Mouse (Mus musculus) cerebellum, postnatal 36 days (tissue): Measurements from ENCODE around the gene Fam209.

ENCODE experiments used
- DNase-seq, 2 experiments: peaks; one replicate each; pipeline ENCODE4 v3.0.0; 2021 to 2022; ENCODE audit warnings: mixed read lengths in 2 of 2

Gene Fam209

DNA sequence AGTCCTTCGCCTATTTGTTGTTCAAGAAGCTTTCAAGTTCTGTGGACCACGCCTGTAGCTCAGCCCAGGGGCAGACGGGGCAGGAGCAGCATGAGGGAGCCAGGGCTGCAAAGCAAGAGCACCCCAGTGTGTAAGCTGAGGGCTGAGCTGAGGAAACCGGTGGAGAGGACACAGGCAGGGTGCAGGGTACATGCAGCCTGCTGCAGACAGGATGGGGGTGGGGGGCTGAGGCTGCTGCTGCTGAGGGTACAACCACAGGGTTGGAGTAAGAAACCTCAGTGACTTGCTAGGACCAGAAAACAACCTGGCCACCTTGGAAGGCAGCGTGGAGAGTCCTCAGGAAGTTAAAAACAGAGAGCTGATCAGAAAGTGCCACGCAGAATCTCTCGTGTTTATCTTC, 8.0 kb downstream of the Fam209 start:
- no peak for DNase-seq

- no peak for DNase-seq
Observed at GRCm38 (mm10) chr2:172481654-172482385, 9.5 kb downstream of the Fam209 start.

- no peak for DNase-seq
Observed at GRCm38 (mm10) chr2:172483766-172484413, 11.6 kb downstream of the Fam209 start.

- DNase-seq, result no peak
Observed at GRCm38 (mm10) chr2:172484696-172485370, 12.5 kb downstream of the Fam209 start.

- DNase-seq, result no peak
Observed at GRCm38 (mm10) chr2:172496736-172497345, 24.5 kb downstream of the Fam209 start.

DNA sequence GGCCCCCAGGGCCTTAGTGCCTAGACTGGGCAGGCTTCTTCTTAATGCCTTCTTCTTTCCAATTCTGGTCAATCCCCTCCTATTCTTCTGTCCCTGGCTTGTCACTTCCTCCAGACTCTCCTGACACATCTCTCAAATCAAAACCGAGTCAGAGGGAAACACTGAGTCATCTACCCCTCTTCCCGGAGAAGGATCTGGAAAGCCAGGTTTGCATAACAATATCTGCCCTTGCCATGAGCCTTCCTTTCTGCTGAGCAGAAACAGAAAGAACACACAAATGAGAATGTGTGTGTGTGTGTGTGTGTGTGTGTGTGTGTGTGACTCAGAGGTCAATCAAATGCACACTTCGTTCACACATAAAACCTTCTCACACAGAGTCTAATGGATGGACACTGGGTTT, 26.5 kb downstream of the Fam209 start:
- no peak for DNase-seq

DNA sequence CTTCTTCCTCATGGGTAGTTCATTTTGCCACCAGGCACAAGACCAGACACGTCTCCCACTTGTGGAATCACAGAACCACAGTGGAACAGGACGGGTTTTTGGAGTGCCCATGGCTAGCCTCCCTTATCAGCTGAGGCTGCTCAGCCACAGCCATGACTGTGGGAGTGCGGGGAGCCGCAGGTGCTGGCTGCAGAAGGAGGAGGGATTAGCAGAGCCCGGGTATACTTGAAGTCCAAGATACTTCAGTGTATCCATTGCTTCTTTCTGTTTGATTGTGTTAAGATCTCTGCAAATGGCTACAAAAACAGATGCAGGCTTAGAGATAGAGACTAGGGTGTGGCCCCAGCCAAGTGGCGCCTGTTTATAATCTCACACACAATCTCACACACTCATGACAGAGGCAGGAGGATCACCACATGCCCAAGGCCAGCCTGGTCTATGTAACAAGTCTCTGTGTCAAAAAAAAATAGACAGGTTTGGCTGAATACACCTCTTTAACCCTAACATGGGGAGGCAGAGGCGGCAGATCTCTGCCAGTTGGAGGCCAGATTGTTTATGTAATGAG, 28.5 kb downstream of the Fam209 start:
- no peak for DNase-seq

DNA sequence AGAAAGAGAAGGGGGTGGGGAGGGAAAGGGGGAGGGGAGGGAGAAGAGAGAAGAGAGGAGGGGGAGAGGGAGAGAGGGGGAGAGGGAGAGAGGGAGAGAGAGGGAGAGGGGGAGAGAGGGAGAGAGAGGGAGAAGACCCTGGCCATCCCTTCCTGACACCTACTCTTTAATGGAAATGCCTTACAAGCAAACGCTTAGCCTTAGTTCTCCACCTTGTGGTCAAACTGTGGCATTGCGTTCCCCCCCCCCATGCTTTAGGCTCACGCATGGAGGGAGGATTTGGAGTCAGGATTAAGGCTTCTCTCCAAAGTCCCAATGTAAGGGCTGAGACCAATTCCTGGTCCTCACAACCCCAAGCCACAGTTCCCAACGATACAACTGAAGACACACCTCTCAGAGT, 29.0 kb downstream of the Fam209 start:
- DNase-seq, result peak; percentile 2 to 8

GRCm38 (mm10) chr2:172502168-172502567, 29.8 kb downstream of the Fam209 start:
- no peak for DNase-seq

DNA sequence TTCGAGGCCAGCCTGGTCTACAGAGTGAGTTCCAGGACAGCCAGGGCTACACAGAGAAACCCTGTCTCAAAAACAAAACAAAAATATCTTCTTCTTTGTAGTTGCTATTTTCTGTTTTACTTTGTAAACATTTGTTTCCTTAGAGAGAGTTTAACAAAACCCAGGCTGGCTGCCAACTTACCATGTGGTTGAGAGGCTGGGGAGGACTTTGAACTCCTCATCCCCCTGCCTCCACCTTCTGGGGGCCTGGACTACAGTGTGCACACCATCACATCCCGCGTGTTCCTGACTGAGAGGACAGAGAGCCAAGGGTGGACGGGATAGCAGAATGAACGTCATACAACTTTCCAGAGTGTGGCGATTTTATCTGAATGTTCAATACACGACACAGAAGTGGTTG, 33.8 kb downstream of the Fam209 start:
- no peak for DNase-seq

DNA sequence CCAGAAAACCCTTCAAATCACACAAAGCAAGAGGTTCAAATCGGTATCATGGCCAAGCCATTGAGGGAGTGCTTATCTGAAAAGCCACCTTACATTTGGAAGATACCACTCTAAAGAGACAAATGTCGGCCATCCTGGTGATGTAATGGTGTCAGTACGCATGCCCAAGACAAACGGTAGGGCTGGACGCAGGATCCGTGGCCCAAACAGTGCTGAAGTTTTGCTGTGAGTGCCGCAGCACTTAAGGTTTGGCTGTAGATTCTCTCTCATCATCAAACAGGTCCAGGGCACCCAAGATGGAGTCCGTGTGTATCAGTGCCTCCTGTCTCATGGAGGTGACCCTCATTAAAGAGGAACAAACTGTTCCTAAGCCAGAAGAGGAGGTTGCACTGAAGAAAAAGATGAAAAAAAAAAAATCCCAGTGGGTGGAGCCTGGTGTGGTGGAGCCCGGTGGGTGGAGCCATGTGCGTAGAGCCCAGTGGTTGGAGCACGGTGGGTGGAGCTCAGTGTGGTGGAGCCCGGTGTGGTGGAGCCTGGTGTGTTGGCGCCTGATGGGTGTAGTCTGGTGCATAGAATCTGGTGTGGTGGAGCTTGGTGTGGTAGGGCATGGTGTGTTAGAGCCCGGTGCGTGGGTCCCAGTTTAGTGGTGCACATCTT, 37.9 kb downstream of the Fam209 start:
- no peak for DNase-seq

DNA sequence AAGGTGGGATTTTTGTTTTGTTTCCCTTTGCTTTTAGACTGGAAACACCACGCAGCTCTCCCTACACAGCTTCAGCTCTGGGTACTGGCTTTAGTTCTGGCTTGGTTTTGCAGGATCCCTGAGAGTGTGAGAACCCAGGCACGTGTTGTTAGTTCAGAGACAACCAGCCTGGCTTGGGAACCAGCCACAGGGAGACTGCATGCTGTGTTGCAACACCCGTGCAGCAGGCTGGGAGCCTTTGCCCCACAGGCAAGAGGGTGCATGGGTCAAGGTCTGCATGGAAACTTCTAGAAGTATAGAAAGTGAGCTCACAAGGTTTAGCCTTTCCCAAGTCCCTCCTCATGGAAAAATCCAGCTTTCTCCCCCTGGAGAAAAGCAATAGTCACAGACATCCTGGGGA, 38.6 kb downstream of the Fam209 start:
- DNase-seq, result no peak

DNA sequence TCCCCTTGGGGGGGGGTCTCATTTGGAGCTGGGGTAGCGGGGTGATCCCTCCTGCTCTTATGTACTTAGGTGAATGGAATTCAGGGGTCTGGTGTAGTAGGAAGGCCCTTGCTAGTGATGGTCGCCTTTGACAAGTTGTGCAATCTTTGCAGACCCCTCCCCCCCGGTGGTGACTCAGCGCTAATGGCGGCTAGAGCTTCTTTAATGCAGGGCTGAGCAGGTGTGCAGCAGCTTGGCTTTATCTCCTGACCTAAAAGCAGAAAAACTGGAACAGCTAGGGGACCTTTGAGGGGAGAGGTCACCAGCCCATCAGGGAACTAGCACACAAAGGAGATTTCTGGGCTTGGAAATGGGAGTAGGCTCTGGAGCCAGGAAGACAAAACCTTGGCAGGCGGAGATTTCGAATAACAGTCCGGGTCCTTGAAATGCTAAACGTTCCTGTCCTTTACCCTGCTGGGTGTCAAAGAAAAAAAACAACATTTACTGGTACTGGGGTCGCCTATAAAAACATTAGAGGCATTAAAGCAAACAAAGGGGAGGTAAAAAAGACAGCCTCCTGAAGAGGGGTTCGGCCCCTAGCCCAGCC, 44.2 kb downstream of the Fam209 start:
- no peak for DNase-seq

DNA sequence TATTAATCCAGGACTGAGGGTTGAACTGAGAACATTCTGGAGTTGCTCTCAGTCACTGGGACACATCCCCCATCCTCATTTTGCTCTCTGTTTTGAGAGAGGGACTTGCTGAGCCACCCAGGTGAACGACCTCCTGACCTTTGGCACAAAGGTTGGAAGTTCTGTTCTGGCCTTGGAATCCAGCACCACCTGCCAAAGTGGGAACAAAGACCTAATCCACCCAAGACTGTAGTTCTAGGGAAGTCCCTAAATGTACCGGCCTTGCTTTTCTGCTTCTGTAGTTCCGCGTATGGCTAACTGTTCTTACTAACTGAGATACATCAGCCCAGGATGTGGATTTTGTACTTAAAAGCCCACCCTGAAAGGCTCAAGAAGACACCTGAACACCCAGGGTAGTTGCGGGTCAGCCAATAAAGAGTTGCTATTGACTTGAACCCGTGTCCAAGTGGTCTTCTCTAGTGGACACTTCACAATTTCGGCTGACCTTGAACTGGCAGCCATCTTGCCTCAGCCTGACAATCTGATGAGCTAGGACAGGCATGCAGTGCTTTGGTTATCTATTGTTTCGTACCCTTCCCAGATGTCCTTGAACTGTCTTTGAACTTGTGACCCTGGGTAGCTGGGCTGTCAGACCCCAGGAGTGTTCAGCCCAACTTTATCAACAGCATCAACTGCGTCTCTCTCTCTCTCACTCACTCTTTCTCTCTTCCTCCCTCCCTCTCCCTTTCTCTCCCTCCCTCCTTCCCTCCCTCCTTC, 48.5 kb downstream of the Fam209 start:
- DNase-seq, result no peak

GRCm38 (mm10) chr2:172522528-172522927, 50.2 kb downstream of the Fam209 start:
- DNase-seq, result no peak
